Mouse (Mus musculus) neutrophil, adult 5-6 weeks (primary cell): ENCODE data around the gene Tmod4. TPM values are rescaled to one million over a fixed set of nuclear protein-coding genes. Genes with fewer than 3 reads are reported as not detected.
A peak's percentile ranks its signal among the peaks of the same experiment; 100 is the strongest.

Experiments
- ATAC-seq: fragments of 151-379, 151-347 bp; 2 replicates; pipeline ENCODE4 v1.8.0; 2017; ENCODE audit warnings: mild to moderate bottlenecking, moderate TSS enrichment; ENCODE audit not compliant: insufficient number of reproducible peaks, poor library complexity, low FRiP score, severe bottlenecking; ENCODE audit errors: extremely low read depth
- total RNA-seq: library from RNA; stranded (forward); fragments of 200-1000 nt; gene quantifications from 2 replicates; pipeline ENCODE4 v1.2.3, GENCODE M21; 2017

Tmod4 gene
- total RNA-seq, 1 experiment from 2014 or later: 1.7 TPM

GRCm38 (mm10) chr3:95135023-95135422, 10.7 kb downstream of the Tmod4 start:
- ATAC-seq: no peak

GRCm38 (mm10) chr3:95135433-95136052, 11.3 kb downstream of the Tmod4 start:
- no peak for ATAC-seq

- ATAC-seq: no peak
These were observed 12.1 kb downstream of the Tmod4 start for GRCm38 (mm10) chr3:95136336-95136735.

- no peak for ATAC-seq
These were observed 15.5 kb downstream of the Tmod4 start for GRCm38 (mm10) chr3:95139586-95140288.

GRCm38 (mm10) chr3:95140289-95140595, 16.0 kb downstream of the Tmod4 start:
- no peak for ATAC-seq

GRCm38 (mm10) chr3:95140795-95141194, 16.5 kb downstream of the Tmod4 start:
- no peak for ATAC-seq

- ATAC-seq: peak; percentile 50
These were observed 17.2 kb downstream of the Tmod4 start for GRCm38 (mm10) chr3:95141474-95141873.

GRCm38 (mm10) chr3:95141952-95142616, 17.8 kb downstream of the Tmod4 start, which contains the start of gene Tnfaip8l2:
TSS of gene Tnfaip8l2 (minus strand) at chr3:95142360.
- peak; percentile 62 for ATAC-seq

GRCm38 (mm10) chr3:95142617-95143011, 18.3 kb downstream of the Tmod4 start:
- peak; percentile 83 for ATAC-seq

GRCm38 (mm10) chr3:95147924-95148323, 23.6 kb downstream of the Tmod4 start:
- ATAC-seq: no peak

- peak; percentile 87 for ATAC-seq
These were observed 29.6 kb downstream of the Tmod4 start for GRCm38 (mm10) chr3:95153874-95154273.

GRCm38 (mm10) chr3:95159511-95159986, 35.3 kb downstream of the Tmod4 start:
- ATAC-seq: no peak

GRCm38 (mm10) chr3:95159987-95160963, 36.0 kb downstream of the Tmod4 start, which contains the start of gene Sema6c:
TSS of gene Sema6c (plus strand) at chr3:95160457.
- peak; percentile 98 for ATAC-seq

GRCm38 (mm10) chr3:95161041-95161551, 36.8 kb downstream of the Tmod4 start:
- no peak for ATAC-seq

GRCm38 (mm10) chr3:95161618-95162344, 37.5 kb downstream of the Tmod4 start:
- ATAC-seq: no peak

- no peak for ATAC-seq
These were observed 38.0 kb downstream of the Tmod4 start for GRCm38 (mm10) chr3:95162345-95162628.

GRCm38 (mm10) chr3:95163419-95164255, 39.4 kb downstream of the Tmod4 start:
- no peak for ATAC-seq

- ATAC-seq: no peak
These were observed 39.9 kb downstream of the Tmod4 start for GRCm38 (mm10) chr3:95164256-95164550.
